Mouse (Mus musculus) monocyte, adult 2 months (primary cell): Measurements from ENCODE around the gene Mark1.

Experiments used
- DNase-seq, 2 experiments: peaks; one replicate each; pipeline ENCODE4 v3.0.0; 2022; ENCODE audit warnings: low spot score in 2 of 2, low read depth in 1 of 2

The Mark1 gene

GRCm38 (mm10) chr1:184999071-184999750, at the start of gene Mark1:
Mark1 (minus strand) TSS chr1:184999570.
- DNase-seq: no peak

GRCm38 (mm10) chr1:185047516-185048247, 48.3 kb upstream of the Mark1 start:
- DNase-seq: no peak

GRCm38 (mm10) chr1:185046513-185046912, 47.1 kb upstream of the Mark1 start:
- no peak for DNase-seq

- DNase-seq: no peak
Measured at GRCm38 (mm10) chr1:185038183-185038686, 38.9 kb upstream of the Mark1 start.

GRCm38 (mm10) chr1:185030565-185030964, 31.2 kb upstream of the Mark1 start:
- DNase-seq: no peak

GRCm38 (mm10) chr1:185020429-185021168, 21.2 kb upstream of the Mark1 start:
- DNase-seq: no peak

- DNase-seq: no peak
Measured at GRCm38 (mm10) chr1:185012566-185012965, 13.2 kb upstream of the Mark1 start.

GRCm38 (mm10) chr1:185007066-185007465, 7.7 kb upstream of the Mark1 start:
- DNase-seq: no peak

- no peak for DNase-seq
Measured at GRCm38 (mm10) chr1:184999780-185000599, 620 bp upstream of the Mark1 start.

GRCm38 (mm10) chr1:184998631-184999030, 739 bp downstream of the Mark1 start:
- DNase-seq: no peak

GRCm38 (mm10) chr1:184998161-184998560, 1.2 kb downstream of the Mark1 start:
- no peak for DNase-seq

GRCm38 (mm10) chr1:184997466-184997865, 1.9 kb downstream of the Mark1 start:
- DNase-seq: no peak

GRCm38 (mm10) chr1:184995335-184995734, 4.0 kb downstream of the Mark1 start:
- no peak for DNase-seq

GRCm38 (mm10) chr1:184991191-184991590, 8.2 kb downstream of the Mark1 start:
- no peak for DNase-seq

GRCm38 (mm10) chr1:184986748-184987147, 12.6 kb downstream of the Mark1 start:
- no peak for DNase-seq

GRCm38 (mm10) chr1:184984723-184985122, 14.6 kb downstream of the Mark1 start:
- no peak for DNase-seq

- DNase-seq: no peak
Measured at GRCm38 (mm10) chr1:184983751-184984150, 15.6 kb downstream of the Mark1 start.

GRCm38 (mm10) chr1:184972214-184972776, 27.1 kb downstream of the Mark1 start:
- DNase-seq: no peak

- no peak for DNase-seq
Measured at GRCm38 (mm10) chr1:184969374-184969773, 30.0 kb downstream of the Mark1 start.

- DNase-seq: no peak
Measured at GRCm38 (mm10) chr1:184965682-184966360, 33.5 kb downstream of the Mark1 start.
